Mouse (Mus musculus) heart, embryonic 11.5 days (tissue): ENCODE measurements around the gene B230118H07Rik. TPM values are rescaled to one million over a fixed set of nuclear protein-coding genes. Genes with fewer than 3 reads are reported as not detected.
A peak's percentile ranks its signal among the peaks of the same experiment; 100 is the strongest.

Experiments used
- ATAC-seq: fragments of 200-750 bp; cut with Nextera tagmentation; replicated peaks from 2 replicates; pipeline ENCODE4 v1.8.0; 2017; ENCODE audit warnings: moderate library complexity; ENCODE audit not compliant: insufficient number of reproducible peaks, low FRiP score, low TSS enrichment
- H3K27ac ChIP-seq: fragments of 300-500 bp; sonication (generic); 2 replicates; pipeline ENCODE4 v1.5.1; 2014; ENCODE audit warnings: mild to moderate bottlenecking, low read depth, low read length
- H3K27me3 ChIP-seq: fragments of 300-500 bp; sonication (generic); 2 replicates; pipeline ENCODE4 v1.6.1; 2014; ENCODE audit warnings: mild to moderate bottlenecking, low read length, mixed read lengths; ENCODE audit not compliant: control insufficient read depth, insufficient read depth
- H3K36me3 ChIP-seq: fragments of 300-500 bp; sonication (generic); 2 replicates; pipeline ENCODE4 v1.6.1; 2014; ENCODE audit warnings: mild to moderate bottlenecking, low read length, moderate library complexity, mixed read lengths; ENCODE audit not compliant: control insufficient read depth, insufficient read depth
- H3K4me1 ChIP-seq: fragments of 300-500 bp; sonication (generic); 2 replicates; pipeline ENCODE4 v1.6.1; 2014; ENCODE audit warnings: low read length; ENCODE audit not compliant: control insufficient read depth, insufficient read depth
- H3K4me2 ChIP-seq: fragments of 300-500 bp; sonication (generic); 2 replicates; pipeline ENCODE4 v1.6.1; 2014; ENCODE audit warnings: mild to moderate bottlenecking, moderate library complexity
- H3K4me3 ChIP-seq: fragments of 300-500 bp; sonication (generic); 2 replicates; pipeline ENCODE4 v1.5.1; 2014; ENCODE audit warnings: low read depth, low read length
- H3K9ac ChIP-seq: fragments of 300-500 bp; sonication (generic); 2 replicates; pipeline ENCODE4 v1.6.1; 2014; ENCODE audit warnings: mild to moderate bottlenecking, low read depth, low read length, moderate library complexity
- H3K9me3 ChIP-seq: fragments of 300-500 bp; sonication (generic); replicated peaks from 2 replicates; pipeline ENCODE4 v1.6.1; 2016; ENCODE audit warnings: low read length; ENCODE audit not compliant: control insufficient read depth
- WGBS: fragments of 180-500 bp; shearing (Covaris S2); extraction: QIAGEN DNeasy Blood & Tissue Kit; methylation state at CpG from one replicate; pipeline ENCODE4 v1.1.7; 2014; ENCODE audit not compliant: insufficient replicate concordance; 5-methylcytosine and 5-hydroxymethylcytosine counted together
- polyA plus RNA-seq: library from polyadenylated mRNA; unstranded; fragments of >200 nt; fragmentation: Nextera tagmentation; extraction: Ambion mirVana; gene quantifications from 2 replicates; pipeline ENCODE4 v1.2.1, GENCODE M21; 2014

B230118H07Rik gene
- polyA plus RNA-seq, 1 experiment from 2014 or later = 47.2 TPM

- peak; percentile 88 for ATAC-seq
- H3K4me2 ChIP-seq = peak within 1 kb of the TSS; percentile 76
- H3K27me3 ChIP-seq = peaks cover 2% of the 10 kb centered on the region; the same call in 1 of the 2 replicates
- peak within 1 kb of the TSS; percentile 96 for H3K9ac ChIP-seq
- no peaks in the 10 kb centered on the region for H3K9me3 ChIP-seq
- no peaks in the 10 kb centered on the region for H3K36me3 ChIP-seq
- H3K27ac ChIP-seq = no peak within 1 kb of the TSS
- under 1% methylated on average over 68 of the region's 68 CpGs for WGBS
- peak within 1 kb of the TSS; percentile 77 for H3K4me3 ChIP-seq
- peaks cover 5% of the 10 kb centered on the region; the same call in 1 of the 2 replicates for H3K4me1 ChIP-seq
These were observed 29.1 kb upstream of the B230118H07Rik start, which contains the start of gene Traf6 for GRCm38 (mm10) chr2:101678236-101679021. Gene Traf6, plus strand, starts transcription at chr2:101678429.

- H3K27me3 ChIP-seq = peaks cover 2% of the 10 kb centered on the region; the same call in 1 of the 2 replicates
- 67% methylated on average over 3 of the region's 3 CpGs for WGBS
- ATAC-seq = no peak
These were observed 24.2 kb upstream of the B230118H07Rik start for GRCm38 (mm10) chr2:101673547-101673946.

GRCm38 (mm10) chr2:101668751-101669150 is 19.4 kb upstream of the B230118H07Rik start:
- Histone ChIP-seq H3K4me2 (no peak overlapping the region), H3K27me3 (no peaks in the 10 kb centered on the region), H3K9me3 (no peaks in the 10 kb centered on the region), H3K4me1 (no peaks in the 10 kb centered on the region), H3K4me3 (no peak overlapping the region), H3K27ac (no peak overlapping the region), H3K36me3 (no peaks in the 10 kb centered on the region), H3K9ac (no peak overlapping the region)
- no peak for ATAC-seq
- 63% methylated on average over 3 of the region's 3 CpGs for WGBS

More at GRCm38 (mm10) chr2:101673547-101673946, 24.2 kb upstream of the B230118H07Rik start:
- no peaks in the 10 kb centered on the region for H3K4me1 ChIP-seq
- no peak overlapping the region for H3K4me2 ChIP-seq
- H3K27ac ChIP-seq = no peak overlapping the region
- no peak overlapping the region for H3K4me3 ChIP-seq
- no peaks in the 10 kb centered on the region for H3K36me3 ChIP-seq
- H3K9ac ChIP-seq = no peak overlapping the region
- no peaks in the 10 kb centered on the region for H3K9me3 ChIP-seq

GRCm38 (mm10) chr2:101665703-101666092 is 16.4 kb upstream of the B230118H07Rik start:
- Histone ChIP-seq H3K36me3 (no peaks in the 10 kb centered on the region), H3K4me1 (no peaks in the 10 kb centered on the region), H3K4me2 (no peak overlapping the region), H3K9me3 (no peaks in the 10 kb centered on the region), H3K27me3 (no peaks in the 10 kb centered on the region), H3K4me3 (no peak overlapping the region), H3K9ac (no peak overlapping the region), H3K27ac (no peak overlapping the region)
- no peak for ATAC-seq
- 88% methylated on average over 3 of the region's 3 CpGs for WGBS

- ATAC-seq = peak; percentile 26; the same call in 1 of the 2 replicates
- WGBS = 22% methylated on average over 9 of the region's 9 CpGs
- no peak overlapping the region for H3K4me2 ChIP-seq
- H3K27ac ChIP-seq = no peak overlapping the region
- H3K4me1 ChIP-seq = no peaks in the 10 kb centered on the region
- H3K36me3 ChIP-seq = no peaks in the 10 kb centered on the region
- no peak overlapping the region for H3K4me3 ChIP-seq
- H3K9ac ChIP-seq = no peak overlapping the region
- no peaks in the 10 kb centered on the region for H3K27me3 ChIP-seq
- H3K9me3 ChIP-seq = no peaks in the 10 kb centered on the region
These were observed 15.8 kb upstream of the B230118H07Rik start for GRCm38 (mm10) chr2:101665058-101665702.

GRCm38 (mm10) chr2:101660536-101660935 is 11.2 kb upstream of the B230118H07Rik start:
- Histone ChIP-seq H3K9ac (no peak overlapping the region), H3K9me3 (no peaks in the 10 kb centered on the region), H3K4me2 (no peak overlapping the region), H3K4me3 (no peak overlapping the region), H3K27me3 (no peaks in the 10 kb centered on the region), H3K27ac (no peak overlapping the region), H3K36me3 (no peaks in the 10 kb centered on the region), H3K4me1 (no peaks in the 10 kb centered on the region)
- no peak for ATAC-seq
- WGBS = 58% methylated on average over 2 of the region's 2 CpGs

GRCm38 (mm10) chr2:101652921-101653597 is 3.7 kb upstream of the B230118H07Rik start:
- H3K4me2 ChIP-seq = peak overlapping the region; percentile 65
- H3K4me3 ChIP-seq = peak overlapping the region; percentile 28
- no peaks in the 10 kb centered on the region for H3K9me3 ChIP-seq
- H3K36me3 ChIP-seq = no peaks in the 10 kb centered on the region
- WGBS = 14% methylated on average over 14 of the region's 14 CpGs
- no peak overlapping the region for H3K27ac ChIP-seq
- no peaks in the 10 kb centered on the region for H3K4me1 ChIP-seq
- peak overlapping the region; percentile 50; the same call in 1 of the 2 replicates for H3K9ac ChIP-seq
- no peaks in the 10 kb centered on the region for H3K27me3 ChIP-seq
- no peak for ATAC-seq

GRCm38 (mm10) chr2:101652204-101652920 is 3.0 kb upstream of the B230118H07Rik start:
- no peaks in the 10 kb centered on the region for H3K36me3 ChIP-seq
- no peaks in the 10 kb centered on the region for H3K4me1 ChIP-seq
- WGBS = 35% methylated on average over 14 of the region's 14 CpGs
- peak overlapping the region; percentile 50; the same call in 1 of the 2 replicates for H3K9ac ChIP-seq
- no peaks in the 10 kb centered on the region for H3K27me3 ChIP-seq
- no peak for ATAC-seq
- peak overlapping the region; percentile 65 for H3K4me2 ChIP-seq
- H3K27ac ChIP-seq = no peak overlapping the region; the same call in 1 of the 2 replicates
- peak overlapping the region; percentile 28 for H3K4me3 ChIP-seq
- H3K9me3 ChIP-seq = no peaks in the 10 kb centered on the region
